In genomic region chr5:149048961-149049360, GRCm38 (mm10) we compare ENCODE assay signal across 18 mouse cellular contexts. TPM values are rescaled to one million over a fixed set of nuclear protein-coding genes. Genes with fewer than 3 reads are reported as not detected.
A peak's percentile ranks its signal among the peaks of the same experiment; 100 is the strongest.
DNase-seq lines count a peak whose midpoint lies in the region; ATAC-seq lines count a peak whose summit lies in the region.
"Had no signal": no experiment of that assay in that cellular context is flagged by ENCODE, and none has a peak within 500 bp of the region (broad histone marks: within the 10 kb centered on the region; RNA-seq: fewer than 3 reads in every experiment).

No protein-coding gene starts in this region.

- H3K27ac ChIP-seq in embryonic facial prominence, embryonic 14.5 days (replicated peaks; ENCODE audit: low read depth, low read length) = no peak overlapping the region
- H3K27ac ChIP-seq in embryonic facial prominence, embryonic 10.5 days (replicated peaks) = no peak overlapping the region
- H3K27ac ChIP-seq: hindbrain, embryonic 10.5 days; liver, embryonic 15.5 days had no signal

- WGBS in embryonic facial prominence, embryonic 14.5 days = 85% methylated on average over 1 of the region's 1 CpGs
- 86% methylated on average over 1 of the region's 1 CpGs for WGBS in embryonic facial prominence, embryonic 10.5 days

- no peaks in the 10 kb centered on the region for H3K27me3 ChIP-seq in embryonic facial prominence, embryonic 14.5 days (replicated peaks; ENCODE audit: control insufficient read depth, insufficient read depth, low read length)
- H3K27me3 ChIP-seq in embryonic facial prominence, embryonic 10.5 days (replicated peaks; ENCODE audit: low read depth, poor library complexity, severe bottlenecking) = no peaks in the 10 kb centered on the region
- H3K27me3 ChIP-seq: liver, embryonic 15.5 days had no signal

- H3K4me2 ChIP-seq in embryonic facial prominence, embryonic 14.5 days (ENCODE audit: low read depth, low read length) = no peak overlapping the region
- H3K4me2 ChIP-seq: liver, embryonic 15.5 days had no signal

- H3K4me1 ChIP-seq in embryonic facial prominence, embryonic 14.5 days (ENCODE audit: control insufficient read depth, insufficient read depth, low read length) = peaks cover 3% of the 10 kb centered on the region; the same call in 1 of the 2 replicates
- peaks cover 26% of the 10 kb centered on the region for H3K4me1 ChIP-seq in embryonic facial prominence, embryonic 10.5 days

- peak; percentile 30 for DNase-seq in embryonic facial prominence, embryonic 14.5 days (ENCODE audit: low spot score)
- DNase-seq in embryonic facial prominence, embryonic 10.5 days (ENCODE audit: low spot score) = no peak
- peak; percentile 57 for DNase-seq in kidney, adult 9 months
- DNase-seq in kidney, adult 18-20 months = no peak
- DNase-seq in retina, adult 2 months (ENCODE audit: low read depth, low spot score) = peak; percentile 16
- no peak for DNase-seq in retina, postnatal 1 day
- peak; percentile 63 for DNase-seq in naive thymus-derived CD4-positive, alpha-beta T cell, adult 2 months (ENCODE audit: low read depth)
- DNase-seq in adrenal gland, adult 18-20 months (ENCODE audit: low spot score in 2 of 2) = no peak
- DNase-seq: adrenal gland, postnatal 25 days; cerebellum, adult 11-12 months; kidney, postnatal 14 days; right cerebral cortex, adult 18-20 months; thymus, postnatal 25 days had no signal

- H3K9ac ChIP-seq in embryonic facial prominence, embryonic 14.5 days (ENCODE audit: low read depth, low read length) = no peak overlapping the region
- H3K9ac ChIP-seq: liver, embryonic 15.5 days had no signal

- H3K9me3 ChIP-seq in embryonic facial prominence, embryonic 14.5 days (ENCODE audit: control insufficient read depth, low read length) = no peaks in the 10 kb centered on the region
- H3K9me3 ChIP-seq in embryonic facial prominence, embryonic 10.5 days = no peaks in the 10 kb centered on the region
- H3K9me3 ChIP-seq: hindbrain, embryonic 10.5 days; liver, embryonic 15.5 days had no signal

- no peak overlapping the region for H3K4me3 ChIP-seq in embryonic facial prominence, embryonic 14.5 days (ENCODE audit: low read depth, low read length)
- H3K4me3 ChIP-seq in embryonic facial prominence, embryonic 10.5 days = no peak overlapping the region
- H3K4me3 ChIP-seq: hindbrain, embryonic 10.5 days; liver, embryonic 15.5 days had no signal

- no peak for ATAC-seq in embryonic facial prominence, embryonic 14.5 days (ENCODE audit: low read depth)

- H3K36me3 ChIP-seq in embryonic facial prominence, embryonic 14.5 days (ENCODE audit: control insufficient read depth, insufficient read depth, low read length) = peaks cover 37% of the 10 kb centered on the region
- H3K36me3 ChIP-seq in embryonic facial prominence, embryonic 10.5 days (replicated peaks) = peaks cover 51% of the 10 kb centered on the region

RNA-seq across cellular contexts. Expression of gene Gm42791, which starts 54.0 kb away (rescaled TPM):
- 2.2 TPM in 1 of 2 replicates, not detected in the other for polyA plus RNA-seq in embryonic facial prominence, embryonic 14.5 days (2014; fragmentation: Nextera tagmentation; extraction: Ambion mirVana)
- polyA plus RNA-seq in embryonic facial prominence, embryonic 10.5 days (2016; fragmentation: Nextera tagmentation; extraction: Ambion mirVana) = 0.49 and 4.6 TPM in 2 replicates
- 1 to 10 TPM; 3.4 to 8.0 TPM for total RNA-seq in adrenal gland, adult 18-20 months (2021)
- polyA plus RNA-seq: embryonic facial prominence, embryonic 11.5 days; forebrain, embryonic 11.5 days; gonadal fat pad, adult 2 months; liver, embryonic 15.5 days had no signal

Comparison
In these comparisons a context has a peak if more than half of its experiments do, and no peak if none do; other contexts are left out.
1. DNase-seq: peak in embryonic facial prominence, embryonic 14.5 days (single experiment), kidney, adult 9 months (single experiment), retina, adult 2 months (single experiment) and naive thymus-derived CD4-positive, alpha-beta T cell, adult 2 months (single experiment); none in embryonic facial prominence, embryonic 10.5 days (single experiment), kidney, adult 18-20 months (single experiment), retina, postnatal 1 day (single experiment) and adrenal gland, adult 18-20 months (0 of 2).